Mouse (Mus musculus): Measurements from ENCODE around the gene Ccdc91. TPM values are rescaled to one million over a fixed set of nuclear protein-coding genes. Genes with fewer than 3 reads are reported as not detected.

Ccdc91 gene
- 9.1 and 9.4 TPM in 2 replicates for polyA plus RNA-seq (2016; fragmentation: Nextera tagmentation; extraction: Ambion mirVana)

GRCm38 (mm10) chr6:147475727-147476613, at the start of gene Ccdc91:
Ccdc91 (plus strand) TSS chr6:147475828.
- no peaks in the 10 kb centered on the region for H3K27me3 ChIP-seq (replicated peaks)
- peaks cover 4% of the 10 kb centered on the region for H3K4me1 ChIP-seq
- H3K4me3 ChIP-seq = peak within 1 kb of the TSS; percentile 70
- peak within 1 kb of the TSS; percentile 78 for H3K4me2 ChIP-seq
- ATAC-seq = peak; percentile 95
- WGBS (ENCODE audit: insufficient replicate concordance) = under 1% methylated on average over 76 of the region's 78 CpGs
- peak within 1 kb of the TSS; percentile 66 for H3K9ac ChIP-seq
- H3K36me3 ChIP-seq = no peaks in the 10 kb centered on the region
- H3K27ac ChIP-seq = peak within 1 kb of the TSS; percentile 58; the same call in 1 of the 2 replicates
- no peaks in the 10 kb centered on the region for H3K9me3 ChIP-seq (replicated peaks)

GRCm38 (mm10) chr6:147426927-147427487, 48.6 kb upstream of the Ccdc91 start:
- Histone ChIP-seq H3K4me1 (no peaks in the 10 kb centered on the region), H3K4me2 (no peak overlapping the region), H3K27me3 (replicated peaks) (no peaks in the 10 kb centered on the region), H3K9ac (no peak overlapping the region), H3K4me3 (no peak overlapping the region), H3K9me3 (replicated peaks) (no peaks in the 10 kb centered on the region), H3K36me3 (no peaks in the 10 kb centered on the region), H3K27ac (no peak overlapping the region)
- WGBS (ENCODE audit: insufficient replicate concordance) = 72% methylated on average over 11 of the region's 11 CpGs
- ATAC-seq = no peak

- H3K4me1 ChIP-seq = no peaks in the 10 kb centered on the region
- H3K4me3 ChIP-seq = no peak overlapping the region
- no peak overlapping the region for H3K27ac ChIP-seq
- H3K36me3 ChIP-seq = no peaks in the 10 kb centered on the region
- H3K27me3 ChIP-seq (replicated peaks) = no peaks in the 10 kb centered on the region
- H3K4me2 ChIP-seq = no peak overlapping the region
- no peak overlapping the region for H3K9ac ChIP-seq
- no peaks in the 10 kb centered on the region; the same call in 1 of the 2 replicates for H3K9me3 ChIP-seq (replicated peaks)
- ATAC-seq = no peak
- 78% methylated on average over 5 of the region's 5 CpGs for WGBS (ENCODE audit: insufficient replicate concordance)
Measured at GRCm38 (mm10) chr6:147455775-147456174, 19.9 kb upstream of the Ccdc91 start.

GRCm38 (mm10) chr6:147458637-147459301, 16.9 kb upstream of the Ccdc91 start:
- Histone ChIP-seq H3K9ac (no peak overlapping the region), H3K36me3 (no peaks in the 10 kb centered on the region), H3K27ac (no peak overlapping the region), H3K4me3 (no peak overlapping the region), H3K4me1 (no peaks in the 10 kb centered on the region), H3K4me2 (no peak overlapping the region), H3K27me3 (replicated peaks) (no peaks in the 10 kb centered on the region), H3K9me3 (replicated peaks) (no peaks in the 10 kb centered on the region; the same call in 1 of the 2 replicates)
- ATAC-seq = no peak
- WGBS (ENCODE audit: insufficient replicate concordance) = 73% methylated on average over 11 of the region's 11 CpGs

- H3K27ac ChIP-seq = no peak overlapping the region
- no peak for ATAC-seq
- H3K4me1 ChIP-seq = no peaks in the 10 kb centered on the region
- no peak overlapping the region for H3K4me3 ChIP-seq
- H3K4me2 ChIP-seq = no peak overlapping the region
- H3K27me3 ChIP-seq (replicated peaks) = no peaks in the 10 kb centered on the region
- H3K36me3 ChIP-seq = no peaks in the 10 kb centered on the region
- H3K9ac ChIP-seq = no peak overlapping the region
- no peaks in the 10 kb centered on the region for H3K9me3 ChIP-seq (replicated peaks)
- 56% methylated on average over 5 of the region's 5 CpGs for WGBS (ENCODE audit: insufficient replicate concordance)
Measured at GRCm38 (mm10) chr6:147470016-147470415, 5.6 kb upstream of the Ccdc91 start.

- 76% methylated on average over 5 of the region's 5 CpGs for WGBS (ENCODE audit: insufficient replicate concordance)
- no peak overlapping the region for H3K27ac ChIP-seq
- peaks cover 4% of the 10 kb centered on the region for H3K4me1 ChIP-seq
- no peak overlapping the region for H3K9ac ChIP-seq
- no peak overlapping the region for H3K4me2 ChIP-seq
- H3K4me3 ChIP-seq = no peak overlapping the region
- ATAC-seq = no peak
- no peaks in the 10 kb centered on the region for H3K36me3 ChIP-seq
- H3K9me3 ChIP-seq (replicated peaks) = no peaks in the 10 kb centered on the region
- no peaks in the 10 kb centered on the region for H3K27me3 ChIP-seq (replicated peaks)
Measured at GRCm38 (mm10) chr6:147481141-147481540, 5.5 kb downstream of the Ccdc91 start.

- no peaks in the 10 kb centered on the region for H3K27me3 ChIP-seq (replicated peaks)
- no peak overlapping the region for H3K27ac ChIP-seq
- H3K9me3 ChIP-seq (replicated peaks) = no peaks in the 10 kb centered on the region
- no peak overlapping the region for H3K9ac ChIP-seq
- WGBS (ENCODE audit: insufficient replicate concordance) = 83% methylated on average over 3 of the region's 3 CpGs
- no peak overlapping the region for H3K4me2 ChIP-seq
- H3K4me1 ChIP-seq = no peaks in the 10 kb centered on the region
- no peaks in the 10 kb centered on the region for H3K36me3 ChIP-seq
- H3K4me3 ChIP-seq = no peak overlapping the region
- no peak for ATAC-seq
Measured at GRCm38 (mm10) chr6:147490120-147490519, 14.5 kb downstream of the Ccdc91 start.

GRCm38 (mm10) chr6:147492551-147492950, 16.9 kb downstream of the Ccdc91 start:
- no peaks in the 10 kb centered on the region for H3K9me3 ChIP-seq (replicated peaks)
- WGBS (ENCODE audit: insufficient replicate concordance) = 74% methylated on average over 4 of the region's 4 CpGs
- no peak overlapping the region for H3K4me3 ChIP-seq
- no peak for ATAC-seq
- no peak overlapping the region for H3K27ac ChIP-seq
- no peak overlapping the region for H3K9ac ChIP-seq
- H3K4me2 ChIP-seq = no peak overlapping the region
- no peaks in the 10 kb centered on the region for H3K36me3 ChIP-seq
- H3K4me1 ChIP-seq = no peaks in the 10 kb centered on the region
- H3K27me3 ChIP-seq (replicated peaks) = no peaks in the 10 kb centered on the region

GRCm38 (mm10) chr6:147501439-147501838, 25.8 kb downstream of the Ccdc91 start:
- no peaks in the 10 kb centered on the region for H3K27me3 ChIP-seq (replicated peaks)
- no peaks in the 10 kb centered on the region for H3K4me1 ChIP-seq
- no peaks in the 10 kb centered on the region for H3K9me3 ChIP-seq (replicated peaks)
- H3K4me2 ChIP-seq = no peak overlapping the region
- H3K9ac ChIP-seq = no peak overlapping the region
- H3K4me3 ChIP-seq = no peak overlapping the region
- H3K27ac ChIP-seq = no peak overlapping the region
- H3K36me3 ChIP-seq = no peaks in the 10 kb centered on the region
- WGBS (ENCODE audit: insufficient replicate concordance) = 76% methylated on average over 3 of the region's 3 CpGs
- no peak for ATAC-seq

GRCm38 (mm10) chr6:147506074-147506473, 30.4 kb downstream of the Ccdc91 start:
- Histone ChIP-seq H3K36me3 (no peaks in the 10 kb centered on the region), H3K4me2 (no peak overlapping the region), H3K4me1 (no peaks in the 10 kb centered on the region), H3K27me3 (replicated peaks) (no peaks in the 10 kb centered on the region), H3K9ac (no peak overlapping the region), H3K9me3 (replicated peaks) (no peaks in the 10 kb centered on the region), H3K27ac (no peak overlapping the region), H3K4me3 (no peak overlapping the region)
- 75% methylated on average over 9 of the region's 9 CpGs for WGBS (ENCODE audit: insufficient replicate concordance)
- ATAC-seq = no peak

- H3K9me3 ChIP-seq (replicated peaks) = no peaks in the 10 kb centered on the region
- H3K4me3 ChIP-seq = no peak overlapping the region
- WGBS (ENCODE audit: insufficient replicate concordance) = 78% methylated on average over 10 of the region's 10 CpGs
- no peak overlapping the region for H3K9ac ChIP-seq
- H3K27ac ChIP-seq = no peak overlapping the region
- no peaks in the 10 kb centered on the region for H3K36me3 ChIP-seq
- ATAC-seq = no peak
- H3K4me1 ChIP-seq = no peaks in the 10 kb centered on the region
- H3K27me3 ChIP-seq (replicated peaks) = no peaks in the 10 kb centered on the region
- no peak overlapping the region for H3K4me2 ChIP-seq
Measured at GRCm38 (mm10) chr6:147506496-147506895, 30.9 kb downstream of the Ccdc91 start.

GRCm38 (mm10) chr6:147507186-147507585, 31.6 kb downstream of the Ccdc91 start:
- 73% methylated on average over 6 of the region's 6 CpGs for WGBS (ENCODE audit: insufficient replicate concordance)
- no peak for ATAC-seq
- Histone ChIP-seq H3K27ac (no peak overlapping the region), H3K9ac (no peak overlapping the region), H3K36me3 (no peaks in the 10 kb centered on the region), H3K4me3 (no peak overlapping the region), H3K9me3 (replicated peaks) (no peaks in the 10 kb centered on the region), H3K27me3 (replicated peaks) (no peaks in the 10 kb centered on the region), H3K4me1 (no peaks in the 10 kb centered on the region), H3K4me2 (no peak overlapping the region)

Measured in liver, embryonic 12.5 days (tissue).